Mouse (Mus musculus) kidney, embryonic 14.5 days (tissue): ENCODE measurements around the gene Hmgcr. TPM values are rescaled to one million over a fixed set of nuclear protein-coding genes. Genes with fewer than 3 reads are reported as not detected.

Source experiments
- ATAC-seq: fragments of 200-750 bp; cut with Nextera tagmentation; 2 replicates; pipeline ENCODE4 v1.8.0; 2017; ENCODE audit warnings: moderate number of reproducible peaks, mild to moderate bottlenecking, moderate TSS enrichment, moderate library complexity; ENCODE audit not compliant: low FRiP score, low TSS enrichment
- H3K27ac ChIP-seq: fragments of 300-500 bp; sonication (generic); 2 replicates; pipeline ENCODE4 v1.5.1; 2014; ENCODE audit warnings: low read depth, mild to moderate bottlenecking, low read length, moderate library complexity, mixed read lengths
- H3K27me3 ChIP-seq: fragments of 300-500 bp; sonication (generic); 2 replicates; pipeline ENCODE4 v1.6.1; 2014; ENCODE audit warnings: mild to moderate bottlenecking, low read length; ENCODE audit not compliant: control insufficient read depth, insufficient read depth
- H3K36me3 ChIP-seq: fragments of 300-500 bp; sonication (generic); 2 replicates; pipeline ENCODE4 v1.6.1; 2014; ENCODE audit warnings: low read length, mixed read lengths; ENCODE audit not compliant: control insufficient read depth, insufficient read depth
- H3K4me1 ChIP-seq: fragments of 300-500 bp; sonication (generic); 2 replicates; pipeline ENCODE4 v1.6.1; 2014; ENCODE audit warnings: low read length, mixed read lengths; ENCODE audit not compliant: control insufficient read depth, insufficient read depth
- H3K4me2 ChIP-seq: fragments of 300-500 bp; sonication (generic); replicated peaks from 2 replicates; pipeline ENCODE4 v1.6.1; 2014; ENCODE audit warnings: low read depth, mild to moderate bottlenecking, low read length
- H3K4me3 ChIP-seq: fragments of 300-500 bp; sonication (generic); 2 replicates; pipeline ENCODE4 v1.5.1; 2014; ENCODE audit warnings: mild to moderate bottlenecking, low read length
- H3K9ac ChIP-seq: fragments of 300-500 bp; sonication (generic); 2 replicates; pipeline ENCODE4 v1.6.1; 2014; ENCODE audit warnings: low read depth, mild to moderate bottlenecking, low read length, moderate library complexity
- H3K9me3 ChIP-seq: fragments of 300-500 bp; sonication (generic); 2 replicates; pipeline ENCODE4 v1.6.1; 2016; ENCODE audit warnings: low read length; ENCODE audit not compliant: control insufficient read depth
- WGBS: fragments of 180-500 bp; shearing (Covaris S2); extraction: QIAGEN DNeasy Blood & Tissue Kit; methylation state at CpG from one replicate; pipeline ENCODE4 v1.1.7; 2014; 5-methylcytosine and 5-hydroxymethylcytosine counted together
- polyA plus RNA-seq: library from polyadenylated mRNA; unstranded; fragments of >200 nt; fragmentation: Nextera tagmentation; extraction: Ambion mirVana; gene quantifications from 2 replicates; pipeline ENCODE4 v1.2.1, GENCODE M21; 2014

Gene Hmgcr
- polyA plus RNA-seq, 1 experiment from 2014 or later, result 89.8 TPM

DNA sequence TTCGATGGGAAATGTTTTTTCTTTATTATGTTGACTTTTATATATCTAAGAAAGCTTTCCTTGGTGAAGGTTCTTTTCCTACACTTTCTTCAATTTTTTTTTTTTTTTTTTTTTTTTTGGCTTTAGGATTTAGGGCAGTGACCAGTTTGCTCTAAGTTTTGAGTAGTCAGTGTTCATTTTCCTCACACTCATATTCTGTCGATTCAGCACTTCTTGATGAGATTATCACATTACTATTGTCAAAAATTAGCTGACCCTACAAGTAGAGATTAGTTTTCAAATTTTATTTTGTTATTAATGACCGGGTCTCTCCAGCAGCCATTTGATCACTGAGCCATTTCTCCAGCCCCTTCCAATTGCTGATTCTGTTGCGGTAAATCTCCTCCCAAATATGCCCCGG lies 19.2 kb upstream of the Hmgcr start:
- no peak overlapping the region for H3K9ac ChIP-seq
- H3K4me1 ChIP-seq, result no peaks in the 10 kb centered on the region
- H3K27ac ChIP-seq, result no peak overlapping the region
- 92% methylated on average over 5 of the region's 5 CpGs for WGBS
- H3K4me2 ChIP-seq, result no peak overlapping the region
- no peak for ATAC-seq
- no peaks in the 10 kb centered on the region for H3K9me3 ChIP-seq
- H3K27me3 ChIP-seq, result no peaks in the 10 kb centered on the region
- H3K36me3 ChIP-seq, result no peaks in the 10 kb centered on the region
- no peak overlapping the region for H3K4me3 ChIP-seq

DNA sequence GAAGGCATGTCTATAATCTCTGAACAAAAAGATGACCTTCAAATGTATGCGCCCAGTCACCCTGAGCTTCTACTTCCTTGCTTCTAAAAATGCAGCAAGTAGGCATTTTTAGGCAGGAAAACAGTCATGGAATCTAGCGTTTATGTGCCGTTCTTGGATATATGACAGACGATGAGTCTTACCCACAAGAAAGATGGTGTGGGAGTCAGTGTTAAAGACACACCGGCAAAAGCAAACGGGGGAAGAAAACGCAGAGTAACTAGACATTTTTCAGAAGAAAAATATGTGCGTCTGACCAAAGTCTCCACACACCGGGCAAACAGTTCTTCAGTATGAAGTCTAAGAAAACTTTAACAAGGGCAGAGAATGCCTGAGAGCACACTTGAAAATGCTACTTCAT lies 16.5 kb upstream of the Hmgcr start:
- H3K9me3 ChIP-seq, result no peaks in the 10 kb centered on the region
- H3K9ac ChIP-seq, result no peak overlapping the region
- H3K27me3 ChIP-seq, result no peaks in the 10 kb centered on the region
- no peak overlapping the region for H3K4me2 ChIP-seq
- H3K27ac ChIP-seq, result no peak overlapping the region
- 76% methylated on average over 9 of the region's 9 CpGs for WGBS
- H3K36me3 ChIP-seq, result no peaks in the 10 kb centered on the region
- ATAC-seq, result no peak
- no peaks in the 10 kb centered on the region for H3K4me1 ChIP-seq
- no peak overlapping the region for H3K4me3 ChIP-seq

DNA sequence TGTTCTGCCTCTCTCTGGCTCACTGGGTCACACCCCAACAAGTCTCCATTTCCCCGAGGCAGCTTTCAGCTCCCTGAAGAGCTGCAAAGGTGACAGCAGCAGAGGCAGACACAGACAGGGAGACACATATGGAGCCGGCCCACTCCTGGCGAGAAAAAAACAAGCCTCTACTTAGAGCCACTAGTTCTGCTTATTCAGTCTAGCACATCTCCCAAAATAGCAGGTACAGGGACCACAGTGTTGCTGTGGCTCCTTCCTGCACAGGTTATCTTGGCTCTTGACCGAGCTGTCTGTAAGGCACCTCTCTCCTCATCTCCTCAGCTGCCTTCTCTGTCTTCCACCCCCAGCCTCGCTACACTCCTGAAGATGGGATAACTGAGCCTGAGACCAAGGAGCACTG lies 14.0 kb upstream of the Hmgcr start:
- ATAC-seq, result no peak
- no peak overlapping the region for H3K9ac ChIP-seq
- H3K27me3 ChIP-seq, result no peaks in the 10 kb centered on the region
- H3K4me1 ChIP-seq, result no peaks in the 10 kb centered on the region
- no peak overlapping the region for H3K4me3 ChIP-seq
- H3K9me3 ChIP-seq, result no peaks in the 10 kb centered on the region
- H3K4me2 ChIP-seq, result no peak overlapping the region
- WGBS, result 80% methylated on average over 5 of the region's 5 CpGs
- H3K36me3 ChIP-seq, result no peaks in the 10 kb centered on the region
- H3K27ac ChIP-seq, result no peak overlapping the region

DNA sequence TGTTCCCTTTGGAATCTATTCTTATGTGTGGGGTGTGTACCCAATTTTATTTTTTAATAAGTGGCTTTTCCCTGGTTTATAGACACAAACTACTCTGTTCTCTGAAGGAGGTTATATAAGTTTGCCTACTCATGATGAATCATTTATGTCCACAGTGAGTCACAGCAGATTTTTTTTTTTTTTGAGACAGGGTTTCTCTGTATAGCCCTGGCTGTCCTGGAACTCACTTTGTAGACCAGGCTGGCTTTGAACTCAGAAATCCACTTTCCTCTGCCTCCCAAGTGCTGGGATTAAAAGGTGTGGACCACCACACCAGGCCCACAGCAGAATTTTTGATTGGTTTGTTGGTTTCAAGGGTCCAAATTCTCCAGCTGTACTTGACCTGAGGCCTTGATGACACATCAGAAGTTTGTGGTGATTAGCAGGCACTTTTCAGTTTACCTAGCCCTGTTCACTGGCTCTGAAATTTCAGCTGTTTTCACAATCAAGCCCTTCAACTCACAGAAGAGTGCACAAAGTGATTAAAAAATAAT lies 10.4 kb upstream of the Hmgcr start:
- H3K9ac ChIP-seq, result no peak overlapping the region
- H3K4me1 ChIP-seq, result no peaks in the 10 kb centered on the region
- no peaks in the 10 kb centered on the region for H3K36me3 ChIP-seq
- H3K4me3 ChIP-seq, result no peak overlapping the region
- no peak for ATAC-seq
- no peak overlapping the region for H3K4me2 ChIP-seq
- H3K9me3 ChIP-seq, result no peaks in the 10 kb centered on the region
- no peaks in the 10 kb centered on the region for H3K27me3 ChIP-seq
- no peak overlapping the region for H3K27ac ChIP-seq

DNA sequence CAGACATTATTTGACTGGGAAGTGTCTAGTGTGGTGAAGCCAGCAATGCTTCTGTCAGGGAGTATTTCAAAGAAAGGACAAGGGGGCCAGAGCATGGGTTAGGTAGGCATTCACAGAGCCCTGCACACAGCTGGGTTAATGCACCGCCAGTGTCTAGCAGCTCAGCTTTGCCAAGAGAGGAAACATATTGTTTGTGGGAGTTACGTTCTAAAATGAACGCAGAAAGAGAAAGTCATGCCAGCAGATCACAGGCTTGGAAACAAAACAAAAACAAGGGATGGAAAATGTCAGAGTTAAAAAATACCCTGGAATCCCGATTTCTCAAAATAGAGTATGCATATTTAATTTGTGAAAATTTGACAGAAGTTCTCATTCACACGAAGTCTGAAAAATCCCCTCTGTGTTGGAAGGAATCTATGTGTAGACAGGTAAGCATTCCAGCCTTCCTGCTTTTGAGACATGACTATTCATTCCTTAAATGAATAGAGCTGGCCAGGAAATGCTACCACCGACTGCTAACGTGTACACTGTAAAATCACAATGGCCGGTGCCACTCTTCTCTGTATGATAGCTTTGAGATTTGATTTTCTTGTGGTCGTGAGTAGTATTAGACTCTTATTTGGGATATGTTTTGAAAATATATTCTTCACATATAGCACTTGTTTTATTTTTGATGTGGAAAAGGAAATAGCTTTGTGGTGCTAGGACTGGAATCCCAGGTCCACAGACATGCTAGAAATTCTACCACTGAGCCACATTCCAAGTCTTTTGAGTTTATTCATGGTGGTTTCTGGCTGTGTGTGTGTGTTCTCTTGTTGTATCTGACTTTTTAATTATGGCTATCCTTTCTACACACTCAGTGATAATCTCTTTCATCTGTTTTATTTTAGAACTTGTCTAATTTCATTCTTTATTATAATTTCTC lies 9.7 kb upstream of the Hmgcr start:
- no peak overlapping the region for H3K4me2 ChIP-seq
- no peak overlapping the region for H3K4me3 ChIP-seq
- no peaks in the 10 kb centered on the region for H3K36me3 ChIP-seq
- no peak overlapping the region for H3K27ac ChIP-seq
- H3K9me3 ChIP-seq, result no peaks in the 10 kb centered on the region
- WGBS, result 78% methylated on average over 9 of the region's 9 CpGs
- ATAC-seq, result no peak
- no peak overlapping the region for H3K9ac ChIP-seq
- no peaks in the 10 kb centered on the region for H3K4me1 ChIP-seq
- H3K27me3 ChIP-seq, result no peaks in the 10 kb centered on the region

DNA sequence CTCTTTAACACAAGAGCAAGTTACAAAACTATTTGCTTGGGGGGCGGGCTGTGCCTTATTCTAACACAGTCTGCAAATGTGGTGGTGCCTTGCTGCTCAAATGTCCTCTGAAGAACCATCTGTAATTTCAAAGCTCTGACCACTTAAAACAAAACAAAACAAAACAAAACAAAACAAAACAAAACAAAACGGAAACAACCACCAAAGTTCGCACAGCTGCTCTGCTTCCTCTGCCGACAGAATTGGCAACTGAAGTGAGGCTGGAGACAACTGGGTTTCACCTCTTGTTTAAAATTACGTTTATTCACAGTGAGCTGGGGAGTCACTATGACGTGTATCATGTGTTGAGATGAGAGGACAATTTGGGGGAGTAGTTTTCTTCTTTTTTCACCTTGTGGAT lies 7.9 kb upstream of the Hmgcr start:
- Histone ChIP-seq H3K36me3 (no peaks in the 10 kb centered on the region), H3K9ac (no peak overlapping the region), H3K4me2 (no peak overlapping the region), H3K27me3 (no peaks in the 10 kb centered on the region), H3K27ac (no peak overlapping the region), H3K4me1 (no peaks in the 10 kb centered on the region), H3K9me3 (no peaks in the 10 kb centered on the region), H3K4me3 (no peak overlapping the region)
- 66% methylated on average over 6 of the region's 6 CpGs for whole genome bisulfite sequencing
- no peak for ATAC-seq

DNA sequence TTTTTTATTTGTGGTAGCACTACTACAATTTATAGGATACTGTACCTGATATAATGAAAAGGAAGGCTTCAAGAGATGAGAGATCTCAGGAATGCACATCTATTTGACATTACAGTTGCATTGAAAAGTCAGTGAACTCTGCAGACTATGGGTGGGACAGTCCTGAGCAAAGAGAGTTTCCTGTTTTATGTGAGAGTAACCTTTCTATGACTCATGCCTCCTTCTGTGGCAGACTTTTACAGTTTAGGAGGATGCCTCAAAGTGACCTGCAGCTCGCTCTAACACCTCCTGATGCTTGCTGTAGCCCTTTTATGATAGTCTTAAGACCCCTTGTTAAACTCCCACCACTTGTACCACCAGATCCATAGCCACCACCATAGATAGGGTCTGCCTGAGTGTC lies 6.3 kb upstream of the Hmgcr start:
- Histone ChIP-seq H3K27me3 (no peaks in the 10 kb centered on the region), H3K4me3 (no peak overlapping the region), H3K9me3 (no peaks in the 10 kb centered on the region), H3K4me2 (no peak overlapping the region), H3K4me1 (no peaks in the 10 kb centered on the region), H3K9ac (no peak overlapping the region), H3K27ac (no peak overlapping the region), H3K36me3 (no peaks in the 10 kb centered on the region)
- 75% methylated on average over 1 of the region's 1 CpGs for WGBS
- no peak for ATAC-seq

DNA sequence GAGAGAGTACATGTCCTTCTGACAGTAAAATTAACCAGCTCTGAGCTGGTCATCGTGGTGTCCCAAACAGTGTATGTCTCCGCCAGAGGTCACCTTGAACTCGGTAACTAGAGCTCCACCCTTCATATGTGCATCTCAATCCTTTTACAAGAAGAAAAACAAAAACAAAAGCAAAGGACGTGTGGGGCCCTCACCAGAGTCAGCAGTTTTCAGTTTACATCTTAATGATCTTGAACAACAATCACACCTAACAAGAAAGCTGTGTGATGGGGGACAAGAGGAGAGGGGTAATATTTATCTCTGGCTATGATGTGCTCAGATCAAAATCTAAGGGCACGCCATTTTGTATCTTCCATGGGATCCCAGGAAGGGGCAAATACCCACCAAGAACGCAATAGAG lies 5.0 kb upstream of the Hmgcr start:
- no peak overlapping the region for H3K27ac ChIP-seq
- H3K4me2 ChIP-seq, result no peak overlapping the region
- no peaks in the 10 kb centered on the region for H3K27me3 ChIP-seq
- no peak overlapping the region for H3K9ac ChIP-seq
- no peak for ATAC-seq
- no peak overlapping the region for H3K4me3 ChIP-seq
- no peaks in the 10 kb centered on the region for H3K36me3 ChIP-seq
- 80% methylated on average over 6 of the region's 6 CpGs for WGBS
- no peaks in the 10 kb centered on the region for H3K9me3 ChIP-seq
- H3K4me1 ChIP-seq, result no peaks in the 10 kb centered on the region

DNA sequence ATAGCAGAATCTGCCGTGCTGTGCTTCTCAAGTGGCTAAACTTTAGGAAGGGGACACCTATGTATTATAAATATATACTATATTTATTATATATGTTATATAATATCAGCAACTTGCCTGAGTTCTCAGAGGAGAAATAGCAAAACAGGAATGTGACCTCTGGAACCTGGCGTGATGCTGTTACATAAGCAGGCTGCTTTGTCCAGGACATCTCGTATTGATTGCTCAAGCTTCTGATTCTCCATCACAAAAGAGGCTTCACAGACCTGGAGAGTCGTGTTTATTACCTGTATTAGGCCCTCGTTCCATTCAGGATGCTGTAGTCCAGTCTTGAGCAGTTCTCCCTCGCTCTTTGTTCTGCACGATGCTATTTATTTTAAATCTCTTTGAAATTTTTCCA lies 3.1 kb upstream of the Hmgcr start:
- 86% methylated on average over 7 of the region's 7 CpGs for WGBS
- no peak for ATAC-seq

More for the DNA sequence above, 3.1 kb upstream of the Hmgcr start:
- Histone ChIP-seq H3K4me2 (no peak overlapping the region), H3K27me3 (no peaks in the 10 kb centered on the region), H3K27ac (no peak overlapping the region), H3K36me3 (no peaks in the 10 kb centered on the region), H3K9ac (no peak overlapping the region), H3K4me3 (no peak overlapping the region), H3K4me1 (peaks cover 7% of the 10 kb centered on the region), H3K9me3 (no peaks in the 10 kb centered on the region)
